Mouse (Mus musculus) embryonic facial prominence, embryonic 11.5 days (tissue): Measurements from ENCODE around the gene Lactbl1. TPM values are rescaled to one million over a fixed set of nuclear protein-coding genes. Genes with fewer than 3 reads are reported as not detected.

Source experiments
- ATAC-seq: fragments of 200-750 bp; cut with Nextera tagmentation; replicated peaks from 2 replicates; pipeline ENCODE4 v1.8.0; 2017; ENCODE audit warnings: low read depth; ENCODE audit not compliant: insufficient number of reproducible peaks, low FRiP score, low TSS enrichment
- DNase-seq: peaks from one replicate; pipeline ENCODE4 v3.0.0-alpha.2; 2015; ENCODE audit warnings: low spot score
- H3K27ac ChIP-seq: fragments of 300-500 bp; sonication (generic); replicated peaks from 2 replicates; pipeline ENCODE4 v1.5.1; 2014; ENCODE audit warnings: mild to moderate bottlenecking, low read depth, low read length, control low read depth
- H3K27me3 ChIP-seq: fragments of 300-500 bp; sonication (generic); 2 replicates; pipeline ENCODE4 v1.6.1; 2014; ENCODE audit warnings: mild to moderate bottlenecking, low read length, moderate library complexity, mixed read lengths; ENCODE audit not compliant: control insufficient read depth, insufficient read depth
- H3K36me3 ChIP-seq: fragments of 300-500 bp; sonication (generic); replicated peaks from 2 replicates; pipeline ENCODE4 v1.6.1; 2014; ENCODE audit warnings: low read depth, mild to moderate bottlenecking, low read length, moderate library complexity, mixed read lengths; ENCODE audit not compliant: control insufficient read depth, insufficient read depth
- H3K4me1 ChIP-seq: fragments of 300-500 bp; sonication (generic); 2 replicates; pipeline ENCODE4 v1.6.1; 2014; ENCODE audit warnings: low read length, mixed read lengths; ENCODE audit not compliant: control insufficient read depth, insufficient read depth
- H3K4me2 ChIP-seq: fragments of 300-500 bp; sonication (generic); 2 replicates; pipeline ENCODE4 v1.6.1; 2014; ENCODE audit warnings: low read depth, mild to moderate bottlenecking, control low read depth, low read length, moderate library complexity
- H3K4me3 ChIP-seq: fragments of 300-500 bp; sonication (generic); 2 replicates; pipeline ENCODE4 v1.5.1; 2014; ENCODE audit warnings: low read depth, low read length, control low read depth
- H3K9ac ChIP-seq: fragments of 300-500 bp; sonication (generic); replicated peaks from 2 replicates; pipeline ENCODE4 v1.6.1; 2014; ENCODE audit warnings: mild to moderate bottlenecking, control low read depth, low read length
- H3K9me3 ChIP-seq: fragments of 300-500 bp; sonication (generic); replicated peaks from 2 replicates; pipeline ENCODE4 v1.6.1; 2016; ENCODE audit warnings: mild to moderate bottlenecking, low read length, inconsistent platforms, mixed read lengths; ENCODE audit not compliant: control insufficient read depth
- WGBS: fragments of 180-500 bp; shearing (Covaris S2); extraction: QIAGEN DNeasy Blood & Tissue Kit; methylation state at CpG from one replicate; pipeline ENCODE4 v1.1.7; 2014; 5-methylcytosine and 5-hydroxymethylcytosine counted together
- polyA plus RNA-seq: library from polyadenylated mRNA; unstranded; fragments of >200 nt; fragmentation: Nextera tagmentation; extraction: Ambion mirVana; gene quantifications from 2 replicates; pipeline ENCODE4 v1.2.1, GENCODE M21; 2014

Gene Lactbl1
- polyA plus RNA-seq, 1 experiment from 2014 or later: not detected

- Histone ChIP-seq H3K27ac (no peak overlapping the region), H3K4me3 (no peak overlapping the region), H3K4me1 (no peaks in the 10 kb centered on the region), H3K36me3 (no peaks in the 10 kb centered on the region), H3K9me3 (no peaks in the 10 kb centered on the region), H3K27me3 (no peaks in the 10 kb centered on the region), H3K4me2 (no peak overlapping the region), H3K9ac (no peak overlapping the region)
- ATAC-seq: no peak
- 93% methylated on average over 9 of the region's 9 CpGs for WGBS
- DNase-seq: no peak
Measured at GRCm38 (mm10) chr4:136675439-136675838, 53.0 kb downstream of the Lactbl1 start.

- Histone ChIP-seq H3K36me3 (no peaks in the 10 kb centered on the region), H3K4me3 (no peak overlapping the region), H3K4me1 (no peaks in the 10 kb centered on the region; the same call in none of the 2 replicates), H3K27me3 (no peaks in the 10 kb centered on the region), H3K27ac (no peak overlapping the region), H3K9ac (no peak overlapping the region), H3K9me3 (no peaks in the 10 kb centered on the region), H3K4me2 (no peak overlapping the region)
- peak; percentile 90 for DNase-seq
- ATAC-seq: no peak
- WGBS: 4% methylated on average over 3 of the region's 3 CpGs
Measured at GRCm38 (mm10) chr4:136678480-136678879, 56.1 kb downstream of the Lactbl1 start.

- no peaks in the 10 kb centered on the region for H3K27me3 ChIP-seq
- ATAC-seq: no peak
- no peak overlapping the region for H3K4me3 ChIP-seq
- H3K27ac ChIP-seq: no peak overlapping the region
- WGBS: 78% methylated on average over 8 of the region's 8 CpGs
- no peak overlapping the region for H3K9ac ChIP-seq
- H3K36me3 ChIP-seq: no peaks in the 10 kb centered on the region
- no peak for DNase-seq
- no peaks in the 10 kb centered on the region; the same call in none of the 2 replicates for H3K4me1 ChIP-seq
- H3K9me3 ChIP-seq: no peaks in the 10 kb centered on the region
- H3K4me2 ChIP-seq: no peak overlapping the region
Measured at GRCm38 (mm10) chr4:136679221-136679620, 56.8 kb downstream of the Lactbl1 start.

- H3K27ac ChIP-seq: peak overlapping the region; percentile 13; the same call in 1 of the 2 replicates
Measured at GRCm38 (mm10) chr4:136680641-136681040, 58.2 kb downstream of the Lactbl1 start.

GRCm38 (mm10) chr4:136684485-136684884 is 62.1 kb downstream of the Lactbl1 start:
- no peak overlapping the region for H3K9ac ChIP-seq
- H3K4me2 ChIP-seq: no peak overlapping the region
- no peak overlapping the region for H3K4me3 ChIP-seq
- ATAC-seq (no peak; the same call in 1 of the 2 replicates), DNase-seq (no peak)
- H3K27ac ChIP-seq: no peak overlapping the region
- no peaks in the 10 kb centered on the region for H3K27me3 ChIP-seq
- 76% methylated on average over 6 of the region's 6 CpGs for WGBS
- H3K4me1 ChIP-seq: peaks cover 6% of the 10 kb centered on the region
- H3K9me3 ChIP-seq: no peaks in the 10 kb centered on the region
- no peaks in the 10 kb centered on the region for H3K36me3 ChIP-seq

More at GRCm38 (mm10) chr4:136680641-136681040, 58.2 kb downstream of the Lactbl1 start:
- Histone ChIP-seq H3K4me3 (no peak overlapping the region), H3K36me3 (no peaks in the 10 kb centered on the region), H3K4me1 (peaks cover 4% of the 10 kb centered on the region), H3K27me3 (no peaks in the 10 kb centered on the region), H3K9me3 (no peaks in the 10 kb centered on the region), H3K9ac (no peak overlapping the region), H3K4me2 (no peak overlapping the region)
- DNase-seq (peak; percentile 66), ATAC-seq (no peak)
- WGBS: 39% methylated on average over 14 of the region's 14 CpGs

- H3K4me3 ChIP-seq: no peak overlapping the region
- H3K27me3 ChIP-seq: no peaks in the 10 kb centered on the region
- DNase-seq: peak; percentile 53
- H3K36me3 ChIP-seq: no peaks in the 10 kb centered on the region
- H3K9me3 ChIP-seq: no peaks in the 10 kb centered on the region
- H3K4me1 ChIP-seq: peaks cover 6% of the 10 kb centered on the region
- no peak overlapping the region for H3K27ac ChIP-seq
- no peak overlapping the region for H3K9ac ChIP-seq
- no peak for ATAC-seq
- H3K4me2 ChIP-seq: no peak overlapping the region
- 11% methylated on average over 10 of the region's 10 CpGs for WGBS
Measured at GRCm38 (mm10) chr4:136685431-136685869, 63.0 kb downstream of the Lactbl1 start.

- no peaks in the 10 kb centered on the region for H3K27me3 ChIP-seq
- no peaks in the 10 kb centered on the region; the same call in none of the 2 replicates for H3K36me3 ChIP-seq
- no peak overlapping the region for H3K9ac ChIP-seq
- H3K4me2 ChIP-seq: no peak overlapping the region
- WGBS: 69% methylated on average over 4 of the region's 4 CpGs
- 0 out of 2 replicates have a peak, but pooled peaks cover 6% of the 10 kb centered on the region for H3K4me1 ChIP-seq
- ATAC-seq (no peak), DNase-seq (no peak)
- no peak overlapping the region for H3K4me3 ChIP-seq
- H3K9me3 ChIP-seq: no peaks in the 10 kb centered on the region
- H3K27ac ChIP-seq: no peak overlapping the region
Measured at GRCm38 (mm10) chr4:136688113-136688512, 65.7 kb downstream of the Lactbl1 start.
